Mouse (Mus musculus) CH12.LX (cell line): ENCODE results near the gene Tcf25. TPM values are rescaled to one million over a fixed set of nuclear protein-coding genes. Genes with fewer than 3 reads are reported as not detected.

Experiments
- DNase-seq: peaks from one replicate; pipeline ENCODE4 v3.0.0-alpha.2; 2013; ENCODE audit errors: extremely low read depth
- H3K27ac ChIP-seq: 2 replicates; pipeline ENCODE4 v1.5.1; 2012; ENCODE audit warnings: low read depth, mild to moderate bottlenecking, control low read depth, moderate library complexity; ENCODE audit not compliant: insufficient read depth
- H3K27me3 ChIP-seq: replicated peaks from 2 replicates; pipeline ENCODE3; 2012; ENCODE audit warnings: inconsistent platforms
- H3K36me3 ChIP-seq, 2 experiments: replicated peaks in 1 of 2; 2 replicates each; pipeline versions ENCODE3 to v1.6.1; 2012; ENCODE audit warnings: inconsistent platforms in 1 of 2, low read length in 1 of 2, mild to moderate bottlenecking in 1 of 2, mixed read lengths in 1 of 2, moderate library complexity in 1 of 2; ENCODE audit not compliant: control insufficient read depth in 1 of 2, insufficient read depth in 1 of 2
- H3K4me1 ChIP-seq, 2 experiments: 2 replicates each; pipeline ENCODE4 v1.6.1; 2012; ENCODE audit warnings: inconsistent platforms in 1 of 2, moderate library complexity in 1 of 2; ENCODE audit not compliant: insufficient read depth in 2 of 2, control insufficient read depth in 1 of 2
- H3K4me2 ChIP-seq: 2 replicates; pipeline ENCODE4 v1.6.1; 2012; ENCODE audit warnings: low read depth, mild to moderate bottlenecking, control low read depth; ENCODE audit not compliant: poor library complexity, insufficient read depth, severe bottlenecking
- H3K4me3 ChIP-seq, 3 experiments: fragments of 150-350 bp in 1 of 3; sonication (generic) in 1 of 3; replicated peaks in 1 of 3; 2 replicates each; pipeline versions ENCODE3 to v1.5.1; 2011 to 2012; ENCODE audit warnings: low read depth in 2 of 3, low read length in 2 of 3, mild to moderate bottlenecking in 2 of 3, moderate library complexity in 2 of 3, control low read depth in 1 of 3, improper control_type of control experiment in 1 of 3, inconsistent platforms in 1 of 3, mixed read lengths in 1 of 3; ENCODE audit not compliant: poor library complexity in 1 of 3
- H3K79me2 ChIP-seq: replicated peaks from 2 replicates; pipeline ENCODE4 v1.6.1; 2012; ENCODE audit warnings: mild to moderate bottlenecking, moderate library complexity; ENCODE audit not compliant: control insufficient read depth, poor library complexity, insufficient read depth, severe bottlenecking; ENCODE audit errors: extremely low read depth
- H3K9ac ChIP-seq: 2 replicates; pipeline ENCODE4 v1.6.1; 2012; ENCODE audit warnings: low read depth, mild to moderate bottlenecking, control low read depth, moderate library complexity; ENCODE audit not compliant: insufficient read depth
- H3K9me3 ChIP-seq: replicated peaks from 2 replicates; pipeline ENCODE3; 2012; ENCODE audit warnings: low read length, inconsistent platforms, mixed read lengths
- E2F4 ChIP-seq: IDR thresholded peaks from 2 replicates; pipeline ENCODE4 v1.6.1; 2011; ENCODE audit warnings: low read depth, low read length, improper control_type of control experiment; ENCODE audit not compliant: insufficient replicate concordance
- ELF1 ChIP-seq: IDR thresholded peaks from 2 replicates; pipeline ENCODE4 v1.6.1; 2014; ENCODE audit warnings: low read depth, mild to moderate bottlenecking, inconsistent platforms, low read length, improper control_type of control experiment
- EP300 ChIP-seq: IDR thresholded peaks from 2 replicates; pipeline ENCODE4 v1.6.1; 2011; ENCODE audit warnings: low read length, improper control_type of control experiment
- GABPA ChIP-seq: IDR thresholded peaks from 2 replicates; pipeline ENCODE4 v1.6.1; 2012; ENCODE audit warnings: low read depth, low read length, improper control_type of control experiment, inconsistent platforms; ENCODE audit not compliant: insufficient replicate concordance
- IRF4 ChIP-seq: IDR thresholded peaks from 2 replicates; pipeline ENCODE4 v1.6.1; 2014; ENCODE audit warnings: low read depth, mild to moderate bottlenecking, inconsistent platforms, low read length, improper control_type of control experiment
- JUND ChIP-seq: conservative IDR thresholded peaks from 2 replicates; pipeline ENCODE4 v1.6.1; 2011; ENCODE audit warnings: low read depth, low read length, improper control_type of control experiment
- KAT2A ChIP-seq: IDR thresholded peaks from 2 replicates; pipeline ENCODE4 v1.6.1; 2012; ENCODE audit warnings: low read length, improper control_type of control experiment, inconsistent platforms; ENCODE audit not compliant: insufficient replicate concordance
- MAX ChIP-seq: IDR thresholded peaks from 2 replicates; pipeline ENCODE4 v1.6.1; 2011; ENCODE audit warnings: low read length, improper control_type of control experiment
- MXI1 ChIP-seq: IDR thresholded peaks from 2 replicates; pipeline ENCODE4 v1.6.1; 2011; ENCODE audit warnings: mild to moderate bottlenecking, low read depth, low read length, improper control_type of control experiment
- MYC ChIP-seq: IDR thresholded peaks from 2 replicates; pipeline ENCODE4 v1.6.1; 2011; ENCODE audit warnings: low read depth, mild to moderate bottlenecking, improper control_type of control experiment, low read length
- NELFE ChIP-seq: IDR thresholded peaks from 2 replicates; pipeline ENCODE4 v1.6.1; 2011; ENCODE audit warnings: low read depth, low read length, improper control_type of control experiment
- POLR2A ChIP-seq: IDR thresholded peaks from 2 replicates; pipeline ENCODE4 v1.6.1; 2011; ENCODE audit warnings: low read depth, mild to moderate bottlenecking, improper control_type of control experiment, low read length
- RAD21 ChIP-seq: IDR thresholded peaks from 2 replicates; pipeline ENCODE4 v1.6.1; 2011; ENCODE audit warnings: low read depth, mild to moderate bottlenecking, low read length, improper control_type of control experiment, moderate library complexity
- SIN3A ChIP-seq: IDR thresholded peaks from 2 replicates; pipeline ENCODE4 v1.6.1; 2012; ENCODE audit warnings: low read length, improper control_type of control experiment, inconsistent platforms
- SMC3 ChIP-seq: IDR thresholded peaks from 2 replicates; pipeline ENCODE4 v1.6.1; 2011; ENCODE audit warnings: low read depth, low read length, improper control_type of control experiment
- TBP ChIP-seq: conservative IDR thresholded peaks from 2 replicates; pipeline ENCODE4 v1.6.1; 2011; ENCODE audit warnings: low read depth, low read length, improper control_type of control experiment
- TCF12 ChIP-seq: IDR thresholded peaks from 2 replicates; pipeline ENCODE4 v1.6.1; 2014; ENCODE audit warnings: low read depth, mild to moderate bottlenecking, inconsistent platforms, low read length, improper control_type of control experiment
- USF2 ChIP-seq: conservative IDR thresholded peaks from 2 replicates; pipeline ENCODE4 v1.6.1; 2011; ENCODE audit warnings: low read depth, low read length, improper control_type of control experiment
- ZNF384 ChIP-seq: IDR thresholded peaks from 2 replicates; pipeline ENCODE4 v1.6.1; 2012; ENCODE audit warnings: low read depth, low read length, improper control_type of control experiment, inconsistent platforms
- dilution Hi-C: fragments of 300-500 bp; cut with MboI; formaldehyde crosslinking; loops from 2 replicates; pipeline ENCODE4 v1.14.3; 2020; ENCODE audit warnings: low sequenced_read_pairs; ENCODE audit not compliant: extremely low pct_unique_long_range_greater_than_20kb, extremely low pct_ligation_motif_present
- in situ Hi-C: fragments of 300-500 bp; cut with MboI; formaldehyde crosslinking; loops from 3 replicates; pipeline ENCODE4 v1.14.3; 2019; ENCODE audit warnings: low sequenced_read_pairs, low pct_ligation_motif_present, low pct_unique_long_range_greater_than_20kb, mixed read lengths
- polyA plus RNA-seq: library from polyadenylated mRNA; unstranded; fragments of >175 nt; gene quantifications from 2 replicates; pipeline ENCODE4 v1.2.1, GENCODE M21; 2012; ENCODE audit warnings: low read depth; ENCODE audit not compliant: insufficient read length
- total RNA-seq, 2 experiments: library from RNA; depleted of rRNA; stranded (reverse); fragments of 300-350 nt in 1 of 2; fragments of >200 nt in 1 of 2; gene quantifications; 2 replicates each; pipeline ENCODE4 v1.2.3; 2012 to 2014

Gene Tcf25
- total and polyA plus RNA-seq, 3 experiments: 168 to 393 (median 207) TPM

GRCm38 (mm10) chr8:123431616-123432365 lies 58.2 kb downstream of the Tcf25 start:
- H3K27me3 ChIP-seq: no peaks in the 10 kb centered on the region
- dilution Hi-C loops: no loop called here
- H3K4me2 ChIP-seq: no peak overlapping the region
- peaks cover 57% of the 10 kb centered on the region for H3K9me3 ChIP-seq
- no peak overlapping the region for H3K9ac ChIP-seq
- no peaks in the 10 kb centered on the region for H3K4me1 ChIP-seq
- TF ChIP-seq MXI1 (no peak), GABPA (no peak), EP300 (no peak), POLR2A (no peak), KAT2A (no peak), IRF4 (no peak), E2F4 (no peak), ELF1 (no peak), TBP (no peak), SMC3 (no peak), SIN3A (no peak), ZNF384 (no peak), USF2 (no peak), NELFE (no peak), RAD21 (no peak), MYC (no peak), JUND (no peak), MAX (no peak)
- H3K79me2 ChIP-seq: peaks cover 21% of the 10 kb centered on the region; the same call in 1 of the 2 replicates
- no peak for DNase-seq
- H3K4me3 ChIP-seq: no peak overlapping the region
- peaks cover 34 to 39% of the 10 kb centered on the region in 2 experiments for H3K36me3 ChIP-seq
- in situ Hi-C loops: no loop called here
- H3K27ac ChIP-seq: no peak overlapping the region

GRCm38 (mm10) chr8:123432381-123432780 lies 58.8 kb downstream of the Tcf25 start:
- no peak for DNase-seq
- dilution Hi-C loops: no loop called here
- Histone ChIP-seq H3K27ac (no peak overlapping the region), H3K9ac (no peak overlapping the region)
- TF ChIP-seq TCF12: no peak
- TF ChIP-seq, all 38 proteins: peak for 0
- Histone ChIP-seq H3K9me3 (peaks cover 51% of the 10 kb centered on the region), H3K36me3 (peaks cover 28 to 33% of the 10 kb centered on the region in 2 experiments), H3K27me3 (no peaks in the 10 kb centered on the region), H3K4me2 (no peak overlapping the region), H3K4me3 (no peak overlapping the region), H3K4me1 (no peaks in the 10 kb centered on the region), H3K79me2 (peaks cover 21% of the 10 kb centered on the region; the same call in 1 of the 2 replicates)
- in situ Hi-C loops: no loop called here
